Mouse (Mus musculus) forebrain, embryonic 15.5 days (tissue): ENCODE data around the gene Sema3g. TPM values are rescaled to one million over a fixed set of nuclear protein-coding genes. Genes with fewer than 3 reads are reported as not detected.

ENCODE experiments used
- ATAC-seq: fragments of 200-750 bp; cut with Nextera tagmentation; replicated peaks from 2 replicates; pipeline ENCODE4 v1.8.0; 2017; ENCODE audit warnings: mild to moderate bottlenecking, moderate TSS enrichment, moderate library complexity
- H3K27ac ChIP-seq: fragments of 300-500 bp; sonication (generic); replicated peaks from 2 replicates; pipeline ENCODE4 v1.5.1; 2015; ENCODE audit warnings: mild to moderate bottlenecking, inconsistent platforms
- H3K27me3 ChIP-seq: fragments of 300-500 bp; sonication (generic); 2 replicates; pipeline ENCODE4 v1.6.1; 2015; ENCODE audit warnings: inconsistent platforms
- H3K36me3 ChIP-seq: fragments of 300-500 bp; sonication (generic); 2 replicates; pipeline ENCODE4 v1.6.1; 2015; ENCODE audit warnings: mild to moderate bottlenecking, inconsistent platforms
- H3K4me1 ChIP-seq: fragments of 300-500 bp; sonication (generic); 2 replicates; pipeline ENCODE4 v1.6.1; 2015; ENCODE audit warnings: inconsistent platforms
- H3K4me2 ChIP-seq: fragments of 300-500 bp; sonication (generic); replicated peaks from 2 replicates; pipeline ENCODE4 v1.6.1; 2015; ENCODE audit warnings: mild to moderate bottlenecking, inconsistent platforms
- H3K4me3 ChIP-seq: fragments of 300-500 bp; sonication (generic); 2 replicates; pipeline ENCODE4 v1.5.1; 2015; ENCODE audit warnings: mild to moderate bottlenecking, inconsistent platforms
- H3K9ac ChIP-seq: fragments of 300-500 bp; sonication (generic); replicated peaks from 2 replicates; pipeline ENCODE4 v1.6.1; 2015; ENCODE audit warnings: mild to moderate bottlenecking, inconsistent platforms
- H3K9me3 ChIP-seq: fragments of 300-500 bp; sonication (generic); 2 replicates; pipeline ENCODE4 v1.6.1; 2016; ENCODE audit warnings: inconsistent platforms
- WGBS: fragments of 180-500 bp; shearing (Covaris S2); methylation state at CpG from one replicate; pipeline ENCODE4 v1.1.7; 2015; ENCODE audit warnings: mixed read lengths; 5-methylcytosine and 5-hydroxymethylcytosine counted together
- polyA plus RNA-seq: library from polyadenylated mRNA; unstranded; fragments of >200 nt; fragmentation: Nextera tagmentation; extraction: Ambion mirVana; gene quantifications from 2 replicates; pipeline ENCODE4 v1.2.1, GENCODE M21; 2015

The Sema3g gene
- polyA plus RNA-seq, 1 experiment from 2014 or later, result 0.53 TPM

DNA sequence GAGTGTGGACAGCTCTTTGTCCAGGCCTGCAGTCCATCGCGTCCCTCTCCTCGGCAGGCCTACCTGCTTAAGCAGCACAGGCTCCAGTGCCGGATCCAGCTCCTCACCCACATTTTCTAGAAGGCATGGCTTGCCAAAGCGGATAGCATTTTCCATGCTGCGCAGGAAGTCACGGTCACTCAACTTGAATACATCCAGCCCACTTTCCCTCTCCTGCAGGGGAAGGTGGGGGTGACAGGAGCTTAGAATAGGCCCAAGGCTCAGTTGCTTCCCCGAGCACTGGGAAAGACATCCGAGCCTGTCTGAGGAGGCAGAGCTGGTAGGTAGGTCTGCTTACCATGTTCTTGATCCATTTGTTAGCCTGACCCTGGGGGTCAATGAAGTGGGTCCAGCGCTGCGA is 50.0 kb downstream of the Sema3g start:
- Histone ChIP-seq H3K27ac (peak overlapping the region; percentile 71), H3K9me3 (no peaks in the 10 kb centered on the region), H3K36me3 (no peaks in the 10 kb centered on the region; the same call in 1 of the 2 replicates), H3K4me3 (no peak overlapping the region), H3K27me3 (no peaks in the 10 kb centered on the region), H3K4me2 (no peak overlapping the region), H3K4me1 (peaks cover 24% of the 10 kb centered on the region), H3K9ac (no peak overlapping the region)
- WGBS, result 91% methylated on average over 11 of the region's 11 CpGs
- ATAC-seq, result no peak

DNA sequence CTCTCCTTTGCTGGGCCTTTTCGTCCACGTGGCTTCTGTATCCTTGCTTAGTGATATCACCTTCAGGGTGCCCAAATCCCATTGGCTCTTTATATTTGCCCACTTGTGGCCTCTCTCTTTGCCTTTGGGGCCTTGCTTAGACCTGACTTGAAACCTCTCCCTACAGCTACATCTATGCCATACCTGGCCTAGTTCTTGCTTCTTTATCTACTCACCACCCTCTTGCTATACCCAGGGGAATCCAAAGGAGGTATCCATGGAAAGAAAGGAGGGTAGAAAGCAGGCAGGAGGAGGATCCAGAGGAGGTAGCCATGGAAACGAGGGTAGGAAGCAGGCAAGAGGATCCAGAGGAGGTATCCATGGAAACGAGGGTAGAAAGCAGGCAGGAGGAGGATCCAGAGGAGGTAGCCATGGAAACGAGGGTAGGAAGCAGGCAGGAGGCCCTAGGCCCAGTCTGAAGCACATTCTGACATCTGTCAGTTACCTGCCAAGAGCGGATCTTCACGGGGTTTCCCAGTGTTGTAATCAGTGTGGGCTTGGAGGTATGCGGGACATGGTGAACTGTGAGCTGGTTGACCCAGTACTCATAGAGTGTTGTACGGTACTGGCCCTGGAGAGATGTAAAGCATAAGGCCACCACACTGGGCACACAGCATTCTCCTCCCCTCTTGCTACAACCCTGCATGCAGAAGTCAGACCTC is 50.8 kb downstream of the Sema3g start:
- Histone ChIP-seq H3K36me3 (no peaks in the 10 kb centered on the region), H3K9me3 (no peaks in the 10 kb centered on the region), H3K4me3 (no peak overlapping the region; the same call in 1 of the 2 replicates), H3K4me1 (peaks cover 24% of the 10 kb centered on the region), H3K9ac (no peak overlapping the region), H3K4me2 (peak overlapping the region; percentile 42), H3K27me3 (no peaks in the 10 kb centered on the region), H3K27ac (peak overlapping the region; percentile 71)
- peak; percentile 80 for ATAC-seq
- WGBS, result 32% methylated on average over 9 of the region's 9 CpGs

DNA sequence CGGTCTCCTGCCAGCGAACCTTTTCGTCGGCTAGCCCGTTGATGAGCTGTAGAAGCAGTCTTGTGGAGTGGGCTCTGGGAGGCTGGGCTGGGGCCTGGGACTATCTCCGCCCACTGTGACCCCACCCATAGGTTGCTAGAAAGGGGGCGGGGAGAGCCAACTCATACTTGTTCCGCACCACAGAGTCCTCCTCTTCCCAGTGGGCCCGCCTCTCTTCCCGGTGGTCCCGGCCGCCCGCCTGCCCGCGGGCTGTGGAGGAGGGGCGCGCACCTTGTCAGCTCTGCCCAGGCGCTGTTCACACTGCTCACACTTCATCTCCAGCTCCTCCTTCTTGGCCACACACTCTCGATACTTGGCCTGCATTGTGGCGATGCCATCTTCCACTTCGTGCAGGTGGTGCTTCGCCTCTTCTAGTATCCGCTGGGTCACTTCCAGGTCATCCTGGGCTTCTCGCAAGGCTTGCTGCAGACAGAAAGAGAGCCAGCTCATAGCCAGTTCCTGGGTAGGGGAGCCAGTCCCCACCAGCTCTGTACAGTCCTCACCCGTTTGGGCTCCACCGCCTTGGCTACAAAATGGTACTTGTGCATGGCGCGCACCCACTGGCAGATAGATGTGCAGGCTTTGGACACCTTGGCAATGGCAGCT is 51.9 kb downstream of the Sema3g start:
- WGBS, result 13% methylated on average over 28 of the region's 28 CpGs
- Histone ChIP-seq H3K36me3 (no peaks in the 10 kb centered on the region), H3K4me2 (peak overlapping the region; percentile 42), H3K4me1 (peaks cover 24% of the 10 kb centered on the region), H3K27ac (peak overlapping the region; percentile 71), H3K9ac (peak overlapping the region; percentile 30; the same call in 1 of the 2 replicates), H3K9me3 (no peaks in the 10 kb centered on the region), H3K27me3 (no peaks in the 10 kb centered on the region), H3K4me3 (peak overlapping the region; percentile 26)
- peak; percentile 61 for ATAC-seq

DNA sequence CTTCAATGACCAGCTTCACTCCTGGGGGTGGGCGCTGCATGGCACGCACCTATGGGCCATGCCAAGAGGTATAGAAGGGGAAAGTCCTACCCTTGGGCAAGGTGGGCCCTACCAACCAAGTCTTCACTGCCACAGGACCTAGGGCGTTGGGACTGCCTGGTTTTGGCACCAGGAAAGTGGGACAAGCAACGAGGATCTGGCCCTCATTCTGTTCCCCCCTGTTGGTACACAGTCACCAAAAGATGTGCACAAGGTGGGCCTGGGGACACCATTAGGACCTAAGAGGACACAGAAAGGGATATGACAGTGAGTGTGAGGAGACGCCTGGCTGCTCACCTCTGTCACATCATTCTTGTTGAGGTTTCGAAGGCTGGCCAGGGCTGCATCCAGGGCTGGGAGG is 53.5 kb downstream of the Sema3g start:
- Histone ChIP-seq H3K4me2 (no peak overlapping the region), H3K36me3 (no peaks in the 10 kb centered on the region), H3K27me3 (no peaks in the 10 kb centered on the region), H3K27ac (no peak overlapping the region), H3K9ac (no peak overlapping the region), H3K9me3 (no peaks in the 10 kb centered on the region), H3K4me1 (peaks cover 24% of the 10 kb centered on the region), H3K4me3 (no peak overlapping the region)
- ATAC-seq, result no peak
- WGBS, result 94% methylated on average over 6 of the region's 6 CpGs

DNA sequence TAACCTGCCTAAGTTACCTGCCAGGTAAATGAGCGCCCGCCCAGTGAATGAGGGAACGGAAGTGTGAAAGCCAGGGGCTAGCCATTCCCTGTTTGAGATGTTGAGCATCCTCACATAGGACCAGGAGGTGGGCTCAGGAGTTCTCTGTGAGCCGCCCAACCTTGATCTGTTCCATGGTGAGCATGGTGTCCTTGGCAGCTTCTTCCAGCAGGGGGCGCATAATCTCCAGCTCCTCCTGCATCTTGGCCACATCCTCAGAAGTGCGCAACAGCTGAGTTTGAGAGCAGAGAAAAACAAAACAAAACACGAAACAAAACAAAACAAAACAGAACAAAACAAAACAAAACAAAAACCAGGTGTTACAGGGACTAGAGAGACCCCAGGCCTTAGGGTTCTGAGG is 54.5 kb downstream of the Sema3g start:
- peaks cover 24% of the 10 kb centered on the region for H3K4me1 ChIP-seq
- no peaks in the 10 kb centered on the region for H3K27me3 ChIP-seq
- no peak overlapping the region for H3K4me2 ChIP-seq
- H3K9me3 ChIP-seq, result no peaks in the 10 kb centered on the region
- ATAC-seq, result no peak
- no peak overlapping the region for H3K9ac ChIP-seq
- H3K27ac ChIP-seq, result no peak overlapping the region
- H3K4me3 ChIP-seq, result no peak overlapping the region
- 22% methylated on average over 7 of the region's 7 CpGs for WGBS
- H3K36me3 ChIP-seq, result no peaks in the 10 kb centered on the region

Other genes with a start within 250 kb of the Sema3g start
- 50.5 and 53.3 TPM in 2 replicates for gene Glt8d1, start 216.5 kb upstream of the Sema3g start, polyA plus RNA-seq
- 284 and 296 TPM in 2 replicates for gene Spcs1, start 216.2 kb upstream of the Sema3g start, polyA plus RNA-seq
- gene Pbrm1, start 198.7 kb upstream of the Sema3g start, polyA plus RNA-seq, result 165 and 166 TPM in 2 replicates
- 60.2 and 62.4 TPM in 2 replicates for gene Gnl3, start 198.7 kb upstream of the Sema3g start, polyA plus RNA-seq
- gene Smim4, start 88.9 kb upstream of the Sema3g start, polyA plus RNA-seq, result 66.1 and 74.5 TPM in 2 replicates
- 223 and 240 TPM in 2 replicates for gene Nt5dc2, start 86.8 kb upstream of the Sema3g start, polyA plus RNA-seq
- gene Stab1, start 49.2 kb upstream of the Sema3g start, polyA plus RNA-seq, result 12.9 and 19.0 TPM in 2 replicates
- 1.7 and 2.2 TPM in 2 replicates for gene Tnnc1, start 9.5 kb upstream of the Sema3g start, polyA plus RNA-seq
- gene Nisch, start 914 bp upstream of the Sema3g start, polyA plus RNA-seq, result 339 and 356 TPM in 2 replicates
- 11.9 and 13.1 TPM in 2 replicates for gene Phf7, start 33.5 kb downstream of the Sema3g start, polyA plus RNA-seq
- 132 and 136 TPM in 2 replicates for gene Bap1, start 33.6 kb downstream of the Sema3g start, polyA plus RNA-seq
- 3.2 and 3.9 TPM in 2 replicates for gene Dnah1, start 106.0 kb downstream of the Sema3g start, polyA plus RNA-seq
- 61.3 and 66.1 TPM in 2 replicates for gene Capn7, start 118.8 kb downstream of the Sema3g start, polyA plus RNA-seq
- gene Sh3bp5, start 218.2 kb downstream of the Sema3g start, polyA plus RNA-seq, result 111 and 115 TPM in 2 replicates